Mouse (Mus musculus) kidney, adult 11 months (tissue): ENCODE results near the gene Elmo2.
A peak's percentile ranks its signal among the peaks of the same experiment; 100 is the strongest.

ENCODE experiments used
- DNase-seq: peaks from one replicate; pipeline ENCODE4 v3.0.0; 2022

Elmo2 gene

GRCm38 (mm10) chr2:165256213-165256612 is 70.1 kb downstream of the Elmo2 start:
- DNase-seq: no peak

- DNase-seq: no peak
Observed at GRCm38 (mm10) chr2:165253867-165254266, 72.4 kb downstream of the Elmo2 start.

- no peak for DNase-seq
Observed at GRCm38 (mm10) chr2:165253269-165253668, 73.0 kb downstream of the Elmo2 start.

- DNase-seq: no peak
Observed at GRCm38 (mm10) chr2:165252801-165253200, 73.5 kb downstream of the Elmo2 start.

GRCm38 (mm10) chr2:165252381-165252780 is 73.9 kb downstream of the Elmo2 start:
- peak; percentile 63 for DNase-seq

GRCm38 (mm10) chr2:165250903-165251302 is 75.4 kb downstream of the Elmo2 start:
- DNase-seq: no peak

- DNase-seq: no peak
Observed at GRCm38 (mm10) chr2:165248967-165249366, 77.3 kb downstream of the Elmo2 start.

GRCm38 (mm10) chr2:165246349-165246748 is 79.9 kb downstream of the Elmo2 start:
- DNase-seq: no peak

- DNase-seq: no peak
Observed at GRCm38 (mm10) chr2:165243122-165243720, 83.1 kb downstream of the Elmo2 start.

GRCm38 (mm10) chr2:165242575-165242974 is 83.7 kb downstream of the Elmo2 start:
- no peak for DNase-seq

- DNase-seq: no peak
Observed at GRCm38 (mm10) chr2:165241786-165242185, 84.5 kb downstream of the Elmo2 start.

GRCm38 (mm10) chr2:165240371-165240770 is 85.9 kb downstream of the Elmo2 start:
- DNase-seq: no peak

GRCm38 (mm10) chr2:165239533-165240144 is 86.6 kb downstream of the Elmo2 start:
- DNase-seq: no peak

GRCm38 (mm10) chr2:165238416-165239145 is 87.7 kb downstream of the Elmo2 start:
- no peak for DNase-seq
